Mouse (Mus musculus): Measurements from ENCODE around the gene Duoxa2. TPM values are rescaled to one million over a fixed set of nuclear protein-coding genes. Genes with fewer than 3 reads are reported as not detected.
"Not testable (repeated sequence)": the region's sequence is repeated elsewhere in the genome, so short reads cannot be mapped to it uniquely, and the experiment has no call there.

The Duoxa2 gene
- polyA plus RNA-seq, 1 experiment from 2014 or later = not detected

- Histone ChIP-seq H3K27ac (ENCODE audit: poor library complexity, severe bottlenecking) (no peak overlapping the region), H3K9ac (no peak overlapping the region), H3K4me1 (replicated peaks) (peaks cover 11% of the 10 kb centered on the region), H3K4me2 (no peak overlapping the region), H3K4me3 (no peak overlapping the region), H3K36me3 (no peaks in the 10 kb centered on the region), H3K27me3 (replicated peaks) (peaks cover 91% of the 10 kb centered on the region), H3K9me3 (replicated peaks) (no peaks in the 10 kb centered on the region)
- WGBS = 55% methylated on average over 2 of the region's 2 CpGs
- ATAC-seq (ENCODE audit: insufficient number of reproducible peaks, low FRiP score) = no peak
These were observed 12.9 kb downstream of the Duoxa2 start for GRCm38 (mm10) chr2:122311561-122311960.

GRCm38 (mm10) chr2:122312722-122313417 lies 14.2 kb downstream of the Duoxa2 start:
- peaks cover 92% of the 10 kb centered on the region for H3K27me3 ChIP-seq (replicated peaks)
- H3K27ac ChIP-seq (ENCODE audit: poor library complexity, severe bottlenecking) = no peak overlapping the region
- peaks cover 11% of the 10 kb centered on the region for H3K4me1 ChIP-seq (replicated peaks)
- H3K9ac ChIP-seq = no peak overlapping the region
- ATAC-seq (ENCODE audit: insufficient number of reproducible peaks, low FRiP score) = peak; percentile 25; the same call in 1 of the 2 replicates
- no peaks in the 10 kb centered on the region for H3K36me3 ChIP-seq
- peak overlapping the region; percentile 37 for H3K4me3 ChIP-seq
- H3K4me2 ChIP-seq = peak overlapping the region; percentile 68
- WGBS = 4% methylated on average over 27 of the region's 27 CpGs
- H3K9me3 ChIP-seq (replicated peaks) = no peaks in the 10 kb centered on the region

- Histone ChIP-seq H3K9me3 (replicated peaks) (no peaks in the 10 kb centered on the region), H3K36me3 (no peaks in the 10 kb centered on the region), H3K4me3 (peak within 1 kb of the TSS; percentile 37), H3K4me1 (replicated peaks) (peaks cover 11% of the 10 kb centered on the region), H3K9ac (no peak within 1 kb of the TSS), H3K27me3 (replicated peaks) (peaks cover 93% of the 10 kb centered on the region), H3K4me2 (peak within 1 kb of the TSS; percentile 68), H3K27ac (ENCODE audit: poor library complexity, severe bottlenecking) (no peak within 1 kb of the TSS)
- WGBS = 1% methylated on average over 23 of the region's 24 CpGs
- ATAC-seq (ENCODE audit: insufficient number of reproducible peaks, low FRiP score) = no peak
These were observed 14.8 kb downstream of the Duoxa2 start, which contains the start of gene Duoxa1 for GRCm38 (mm10) chr2:122313536-122313935. Duoxa1 (minus strand) TSS chr2:122313730.

- H3K27me3 ChIP-seq (replicated peaks) = peaks cover 86% of the 10 kb centered on the region
- ATAC-seq (ENCODE audit: insufficient number of reproducible peaks, low FRiP score) = no peak
- WGBS = 79% methylated on average over 7 of the region's 7 CpGs
These were observed 16.7 kb downstream of the Duoxa2 start, which contains the start of gene Duox1 for GRCm38 (mm10) chr2:122315372-122315771. Duox1 (plus strand) TSS chr2:122315672.

GRCm38 (mm10) chr2:122317384-122317783 lies 18.7 kb downstream of the Duoxa2 start:
- peaks cover 67% of the 10 kb centered on the region for H3K27me3 ChIP-seq (replicated peaks)
- no peak for ATAC-seq (ENCODE audit: insufficient number of reproducible peaks, low FRiP score)
- WGBS = 60% methylated on average over 4 of the region's 4 CpGs

More at GRCm38 (mm10) chr2:122315372-122315771, 16.7 kb downstream of the Duoxa2 start, which contains the start of gene Duox1:
- Histone ChIP-seq H3K4me3 (no peak within 1 kb of the TSS), H3K9ac (no peak within 1 kb of the TSS), H3K27ac (ENCODE audit: poor library complexity, severe bottlenecking) (no peak within 1 kb of the TSS), H3K4me1 (replicated peaks) (peaks cover 11% of the 10 kb centered on the region), H3K36me3 (no peaks in the 10 kb centered on the region), H3K4me2 (no peak within 1 kb of the TSS), H3K9me3 (replicated peaks) (no peaks in the 10 kb centered on the region)

GRCm38 (mm10) chr2:122323960-122324359 lies 25.3 kb downstream of the Duoxa2 start:
- peaks cover 5% of the 10 kb centered on the region for H3K27me3 ChIP-seq (replicated peaks)
- ATAC-seq (ENCODE audit: insufficient number of reproducible peaks, low FRiP score) = no peak
- WGBS = 48% methylated on average over 3 of the region's 3 CpGs
- no peak overlapping the region for H3K9ac ChIP-seq
- no peak overlapping the region for H3K4me2 ChIP-seq
- no peak overlapping the region for H3K27ac ChIP-seq (ENCODE audit: poor library complexity, severe bottlenecking)
- H3K4me3 ChIP-seq = no peak overlapping the region
- H3K9me3 ChIP-seq (replicated peaks) = no peaks in the 10 kb centered on the region
- H3K36me3 ChIP-seq = no peaks in the 10 kb centered on the region
- no peaks in the 10 kb centered on the region for H3K4me1 ChIP-seq (replicated peaks)

More at GRCm38 (mm10) chr2:122317384-122317783, 18.7 kb downstream of the Duoxa2 start:
- H3K4me1 ChIP-seq (replicated peaks) = peaks cover 11% of the 10 kb centered on the region
- H3K9me3 ChIP-seq (replicated peaks) = no peaks in the 10 kb centered on the region
- no peak overlapping the region for H3K9ac ChIP-seq
- H3K36me3 ChIP-seq = no peaks in the 10 kb centered on the region
- H3K4me2 ChIP-seq = no peak overlapping the region
- no peak overlapping the region for H3K4me3 ChIP-seq
- no peak overlapping the region for H3K27ac ChIP-seq (ENCODE audit: poor library complexity, severe bottlenecking)

GRCm38 (mm10) chr2:122324586-122324985 lies 25.9 kb downstream of the Duoxa2 start:
- no peak for ATAC-seq (ENCODE audit: insufficient number of reproducible peaks, low FRiP score)

GRCm38 (mm10) chr2:122325361-122325760 lies 26.7 kb downstream of the Duoxa2 start:
- Histone ChIP-seq H3K36me3 (no peaks in the 10 kb centered on the region), H3K27ac (ENCODE audit: poor library complexity, severe bottlenecking) (no peak overlapping the region), H3K9me3 (replicated peaks) (no peaks in the 10 kb centered on the region), H3K27me3 (replicated peaks) (no peaks in the 10 kb centered on the region), H3K4me2 (no peak overlapping the region), H3K4me1 (replicated peaks) (no peaks in the 10 kb centered on the region), H3K9ac (no peak overlapping the region), H3K4me3 (no peak overlapping the region)
- WGBS = 51% methylated on average over 2 of the region's 2 CpGs
- no peak for ATAC-seq (ENCODE audit: insufficient number of reproducible peaks, low FRiP score)

More at GRCm38 (mm10) chr2:122324586-122324985, 25.9 kb downstream of the Duoxa2 start:
- no peak overlapping the region for H3K27ac ChIP-seq (ENCODE audit: poor library complexity, severe bottlenecking)
- H3K36me3 ChIP-seq = no peaks in the 10 kb centered on the region
- WGBS = 76% methylated on average over 3 of the region's 3 CpGs
- H3K27me3 ChIP-seq (replicated peaks) = 0 out of 2 replicates have a peak, but pooled peaks cover 3% of the 10 kb centered on the region
- H3K4me2 ChIP-seq = no peak overlapping the region
- no peak overlapping the region for H3K9ac ChIP-seq
- no peaks in the 10 kb centered on the region for H3K4me1 ChIP-seq (replicated peaks)
- H3K4me3 ChIP-seq = no peak overlapping the region
- H3K9me3 ChIP-seq (replicated peaks) = no peaks in the 10 kb centered on the region

GRCm38 (mm10) chr2:122327986-122328385 lies 29.3 kb downstream of the Duoxa2 start:
- no peaks in the 10 kb centered on the region for H3K9me3 ChIP-seq (replicated peaks)
- no peak overlapping the region for H3K4me3 ChIP-seq
- ATAC-seq (ENCODE audit: insufficient number of reproducible peaks, low FRiP score) = no peak
- H3K4me2 ChIP-seq = no peak overlapping the region
- no peaks in the 10 kb centered on the region for H3K4me1 ChIP-seq (replicated peaks)
- no peak overlapping the region for H3K27ac ChIP-seq (ENCODE audit: poor library complexity, severe bottlenecking)
- H3K36me3 ChIP-seq = no peaks in the 10 kb centered on the region
- H3K27me3 ChIP-seq (replicated peaks) = no peaks in the 10 kb centered on the region
- no peak overlapping the region for H3K9ac ChIP-seq
- WGBS = 47% methylated on average over 3 of the region's 3 CpGs

- H3K4me1 ChIP-seq (replicated peaks); H3K4me2 ChIP-seq; ATAC-seq (ENCODE audit: insufficient number of reproducible peaks, low FRiP score); H3K27ac ChIP-seq (ENCODE audit: poor library complexity, severe bottlenecking); H3K36me3 ChIP-seq; H3K4me3 ChIP-seq; H3K9me3 ChIP-seq (replicated peaks); H3K9ac ChIP-seq; H3K27me3 ChIP-seq (replicated peaks): not testable (repeated sequence)
- WGBS = 72% methylated on average over 6 of the region's 6 CpGs
These were observed 31.6 kb downstream of the Duoxa2 start for GRCm38 (mm10) chr2:122330317-122330716.

- Histone ChIP-seq H3K4me1 (replicated peaks) (peaks cover 9% of the 10 kb centered on the region; the same call in 1 of the 2 replicates), H3K27me3 (replicated peaks) (no peaks in the 10 kb centered on the region), H3K27ac (ENCODE audit: poor library complexity, severe bottlenecking) (no peak overlapping the region), H3K4me2 (no peak overlapping the region), H3K9me3 (replicated peaks) (no peaks in the 10 kb centered on the region), H3K36me3 (no peaks in the 10 kb centered on the region), H3K9ac (no peak overlapping the region), H3K4me3 (no peak overlapping the region)
- 78% methylated on average over 3 of the region's 3 CpGs for WGBS
- ATAC-seq (ENCODE audit: insufficient number of reproducible peaks, low FRiP score) = no peak
These were observed 33.5 kb downstream of the Duoxa2 start for GRCm38 (mm10) chr2:122332222-122332621.
